Mouse (Mus musculus): ENCODE data around the gene Sun1. TPM values are rescaled to one million over a fixed set of nuclear protein-coding genes. Genes with fewer than 3 reads are reported as not detected.

The Sun1 gene
- polyA plus RNA-seq, 1 experiment from 2014 or later, result 46.2 TPM

Other genes starting within 250 kb of the Sun1 start
- 34.4 and 35.2 TPM in 2 replicates for gene Pdgfa, start 203.3 kb upstream of the Sun1 start, polyA plus RNA-seq (2014; fragmentation: Nextera tagmentation; extraction: Ambion mirVana)
- gene Prkar1b, start 50.6 kb upstream of the Sun1 start, polyA plus RNA-seq (2014; fragmentation: Nextera tagmentation; extraction: Ambion mirVana), result 3.4 and 4.8 TPM in 2 replicates
- 11.0 and 12.0 TPM in 2 replicates for gene Dnaaf5, start 50.4 kb upstream of the Sun1 start, polyA plus RNA-seq (2014; fragmentation: Nextera tagmentation; extraction: Ambion mirVana)
- 148 and 159 TPM in 2 replicates for gene Get4, start 51.7 kb downstream of the Sun1 start, polyA plus RNA-seq (2014; fragmentation: Nextera tagmentation; extraction: Ambion mirVana)
- gene Adap1, start 125.0 kb downstream of the Sun1 start, polyA plus RNA-seq (2014; fragmentation: Nextera tagmentation; extraction: Ambion mirVana), result 0.17 and 0.69 TPM in 2 replicates
- 117 and 120 TPM in 2 replicates for gene Cox19, start 150.8 kb downstream of the Sun1 start, polyA plus RNA-seq (2014; fragmentation: Nextera tagmentation; extraction: Ambion mirVana)
- gene Cyp2w1, start 152.0 kb downstream of the Sun1 start, polyA plus RNA-seq (2014; fragmentation: Nextera tagmentation; extraction: Ambion mirVana), result not detected in 2 replicates
- gene Gpr146, start 177.1 kb downstream of the Sun1 start, polyA plus RNA-seq (2014; fragmentation: Nextera tagmentation; extraction: Ambion mirVana), result 1.9 and 2.3 TPM in 2 replicates
- 0.62 and 0.89 TPM in 2 replicates for gene C130050O18Rik, start 204.6 kb downstream of the Sun1 start, polyA plus RNA-seq (2014; fragmentation: Nextera tagmentation; extraction: Ambion mirVana)
- gene Gper1, start 222.5 kb downstream of the Sun1 start, polyA plus RNA-seq (2014; fragmentation: Nextera tagmentation; extraction: Ambion mirVana), result 0.80 and 1.1 TPM in 2 replicates